Mouse (Mus musculus): ENCODE results near the gene A530064D06Rik. TPM values are rescaled to one million over a fixed set of nuclear protein-coding genes. Genes with fewer than 3 reads are reported as not detected.

A530064D06Rik gene
- total RNA-seq, 4 experiments from 2014 or later, result 0.34 TPM; not detected in 3

Other genes with a start within 250 kb of the A530064D06Rik start
- gene Foxp4, start 242.6 kb downstream of the A530064D06Rik start, total RNA-seq (2022), result 10 to 100 TPM; 21.5 to 39.2 (median 31.0) TPM
- under 1 TPM in 1 of 4 experiments, not detected in 3; 0.49 TPM for gene 1700122O11Rik, start 129.0 kb downstream of the A530064D06Rik start, total RNA-seq (2022)
- not detected for gene 1700067P10Rik, start 78.0 kb downstream of the A530064D06Rik start, total RNA-seq (2022)
- under 1 TPM in 1 of 4 experiments, not detected in 3; 0.22 TPM for gene 9830107B12Rik, start 21.0 kb downstream of the A530064D06Rik start, total RNA-seq (2022)
- gene Trem1, start 65.5 kb upstream of the A530064D06Rik start, total RNA-seq (2022), result under 1 TPM in 3 of 4 experiments, not detected in 1; 0.12 to 0.16 (median 0.14) TPM
- gene Trem3, start 80.5 kb upstream of the A530064D06Rik start, total RNA-seq (2022), result under 1 TPM in 1 of 4 experiments, not detected in 3; 0.26 TPM
- gene Treml4, start 97.0 kb upstream of the A530064D06Rik start, total RNA-seq (2022), result 1 to 10 TPM in 1 of 4 experiments, under 1 TPM in 3; 0.21 to 1.4 (median 0.90) TPM
- gene Treml2, start 132.2 kb upstream of the A530064D06Rik start, total RNA-seq (2022), result under 1 TPM; 0.12 to 0.56 (median 0.40) TPM
- under 1 TPM; 0.35 to 0.65 (median 0.54) TPM for gene B430306N03Rik, start 148.9 kb upstream of the A530064D06Rik start, total RNA-seq (2022)
- gene Trem2, start 179.1 kb upstream of the A530064D06Rik start, total RNA-seq (2022), result 10 to 100 TPM in 2 of 4 experiments, 1 to 10 TPM in 2; 5.5 to 22.1 (median 14.4) TPM
- gene Treml1, start 192.6 kb upstream of the A530064D06Rik start, total RNA-seq (2022), result under 1 TPM; 0.31 to 0.77 (median 0.64) TPM
- 10 to 100 TPM; 33.2 to 45.6 (median 40.9) TPM for gene Nfya, start 242.6 kb upstream of the A530064D06Rik start, total RNA-seq (2022)
- gene Oard1, start 242.7 kb upstream of the A530064D06Rik start, total RNA-seq (2022), result 10 to 100 TPM; 21.6 to 27.2 (median 25.7) TPM